Mouse (Mus musculus) cerebellum, adult 9-11 months (tissue): Measurements from ENCODE around the gene Myo1d.

Experiments
- DNase-seq: peaks from one replicate; pipeline ENCODE4 v3.0.0; 2022

Gene Myo1d

DNA sequence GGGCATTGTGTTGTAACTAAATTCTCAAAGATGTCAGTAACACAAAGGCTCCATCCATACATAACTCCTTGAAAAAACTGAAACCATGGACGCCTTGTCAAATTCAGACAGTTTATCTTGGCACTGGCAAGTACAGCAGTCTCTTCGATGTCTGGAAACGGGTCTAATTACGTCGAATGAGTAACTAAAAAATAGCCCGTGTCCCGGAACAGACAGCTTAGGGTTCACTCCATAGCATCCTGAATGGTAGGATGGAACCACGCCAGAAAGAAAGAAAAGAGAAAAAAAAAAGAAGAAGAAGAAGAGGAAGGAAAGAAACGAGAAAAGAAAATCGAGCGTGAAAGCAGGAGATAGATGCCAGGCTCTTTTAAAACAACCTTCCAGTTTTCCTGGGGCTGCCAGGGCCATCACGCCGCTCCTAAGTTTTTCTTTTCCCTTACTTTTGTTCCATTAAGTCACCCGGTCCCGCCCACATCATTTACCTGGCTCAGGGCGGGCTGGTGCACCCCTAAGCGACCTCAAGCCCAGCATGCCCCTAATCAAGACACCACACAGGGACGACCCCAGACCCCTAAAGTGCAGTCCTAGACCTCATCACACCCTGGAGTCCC is 804 bp downstream of the Myo1d start:
- DNase-seq = no peak

DNA sequence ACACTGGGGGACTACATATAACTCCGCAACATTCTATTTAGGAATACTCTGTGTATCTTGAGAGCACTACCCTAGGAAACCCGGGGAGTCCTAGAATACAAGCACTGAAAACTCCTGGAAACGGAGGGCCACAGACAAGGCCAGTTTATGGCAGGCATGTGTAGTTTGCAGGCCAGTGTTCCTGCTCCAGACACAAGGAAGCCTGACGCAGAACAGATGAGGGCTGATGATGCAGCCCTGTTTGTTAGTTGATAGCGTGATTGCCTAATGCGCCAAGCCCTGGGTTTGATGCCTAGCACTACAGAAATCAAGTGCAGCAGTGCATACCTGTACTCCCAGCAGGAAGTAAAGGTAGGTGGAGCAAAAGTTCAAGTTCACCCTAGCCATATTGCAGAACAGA is 1.7 kb downstream of the Myo1d start:
- no peak for DNase-seq

DNA sequence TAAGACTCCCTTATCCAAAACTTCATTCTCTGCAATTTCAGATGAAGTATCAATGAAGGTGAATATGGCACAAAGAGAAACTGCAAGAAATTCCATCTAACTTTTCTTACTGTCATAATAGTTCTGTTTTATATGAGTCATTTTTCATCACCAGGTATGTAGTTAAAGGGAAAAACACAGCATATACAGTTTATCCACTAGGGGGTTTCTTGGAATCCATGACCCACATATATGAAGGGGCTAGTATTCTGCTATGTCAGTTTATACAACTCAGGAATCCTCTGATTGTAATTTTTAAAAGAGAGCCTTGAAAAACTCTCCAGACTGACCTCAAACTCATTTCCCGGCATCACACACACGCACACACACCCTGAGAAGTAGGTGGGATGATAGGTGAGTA is 2.1 kb downstream of the Myo1d start:
- DNase-seq = no peak

- no peak for DNase-seq
Measured at GRCm38 (mm10) chr11:80775535-80775934, 4.3 kb downstream of the Myo1d start.

- no peak for DNase-seq
Measured at GRCm38 (mm10) chr11:80772595-80773210, 7.1 kb downstream of the Myo1d start.

DNA sequence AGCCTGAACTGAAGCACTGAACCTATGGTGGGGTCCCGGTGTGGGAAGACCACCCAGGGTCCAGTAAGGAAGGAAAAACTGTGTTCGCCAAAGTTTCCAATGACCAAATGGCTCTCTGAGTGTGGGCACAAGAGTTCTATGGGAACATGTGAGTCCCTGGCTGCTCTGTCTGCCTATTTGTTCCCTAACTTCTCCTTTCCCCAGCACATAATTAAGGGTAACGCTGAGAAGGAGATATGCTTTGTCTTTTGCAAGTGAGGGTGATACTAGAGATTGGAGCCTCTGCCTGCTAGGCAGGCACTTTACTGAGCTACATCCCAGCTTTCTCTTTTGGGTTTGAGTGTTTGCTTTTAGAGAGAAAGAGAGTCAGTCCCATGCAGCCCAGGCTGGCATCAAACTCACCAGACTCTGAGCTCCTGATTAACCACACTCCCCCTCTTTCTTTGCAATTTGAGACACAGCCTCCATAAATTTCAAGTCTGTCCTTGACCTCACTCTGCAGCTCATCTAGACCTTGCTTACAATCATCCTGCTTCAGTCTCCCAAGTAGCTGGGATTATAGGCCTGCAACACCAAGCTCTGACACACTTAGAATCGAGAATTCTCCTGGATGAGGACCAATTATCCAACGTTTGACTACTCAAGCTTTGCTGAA is 8.1 kb downstream of the Myo1d start:
- no peak for DNase-seq

DNA sequence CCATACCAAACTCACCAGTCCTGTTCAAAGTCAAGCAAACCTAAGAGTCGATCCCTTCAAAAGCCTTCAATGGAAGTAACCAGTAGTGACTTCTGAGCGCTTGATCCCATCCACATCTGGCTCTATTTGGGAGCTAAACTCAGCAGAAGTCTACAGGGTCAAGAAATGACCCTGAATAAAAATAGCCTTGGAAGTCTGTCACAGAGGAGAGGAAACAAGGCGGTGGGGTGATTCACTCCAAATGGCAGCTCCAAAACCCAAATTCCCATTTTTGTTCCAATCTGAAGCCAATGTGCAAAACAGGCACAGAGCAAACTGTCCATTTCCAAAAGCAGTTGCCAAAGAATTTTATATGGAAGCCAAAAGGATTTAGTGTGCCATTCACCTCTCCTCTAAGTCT is 8.6 kb downstream of the Myo1d start:
- DNase-seq = no peak

DNA sequence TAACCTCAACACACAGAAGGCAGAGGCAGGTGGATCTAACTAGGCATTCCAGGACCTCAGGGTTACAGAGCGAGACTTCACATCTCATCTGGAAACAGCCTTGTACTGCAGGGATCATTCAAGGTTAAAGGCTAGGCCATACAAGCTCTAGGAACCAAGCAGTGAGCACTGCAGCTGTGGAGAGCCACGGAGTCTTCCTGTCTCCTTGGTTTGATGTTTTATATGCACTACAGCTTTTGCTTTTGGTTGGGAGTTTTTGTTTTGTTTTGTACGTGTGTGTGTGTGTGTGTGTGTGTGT is 12.6 kb downstream of the Myo1d start:
- no peak for DNase-seq

GRCm38 (mm10) chr11:80766472-80767319 is 13.1 kb downstream of the Myo1d start:
- DNase-seq = no peak

DNA sequence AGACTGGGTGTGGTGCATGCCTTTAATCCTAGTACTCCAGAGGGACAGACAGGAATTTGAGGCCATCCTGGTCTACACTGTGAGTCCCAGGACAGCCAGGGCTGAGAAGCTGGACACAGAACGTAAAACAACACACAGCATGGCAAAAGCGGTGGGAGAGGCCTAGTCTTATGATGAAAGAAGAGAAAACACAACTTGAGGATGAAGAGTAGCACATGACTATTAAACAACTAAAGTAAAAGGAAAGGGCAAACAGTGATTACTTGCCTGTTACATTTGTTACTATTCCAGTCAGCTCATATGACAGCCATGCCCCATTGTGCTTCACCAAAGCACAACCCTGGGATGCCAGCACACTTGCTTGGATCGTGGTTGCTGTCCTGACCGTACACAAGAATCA is 13.8 kb downstream of the Myo1d start:
- DNase-seq = no peak

- DNase-seq = no peak
Measured at GRCm38 (mm10) chr11:80762066-80762465, 17.8 kb downstream of the Myo1d start.

DNA sequence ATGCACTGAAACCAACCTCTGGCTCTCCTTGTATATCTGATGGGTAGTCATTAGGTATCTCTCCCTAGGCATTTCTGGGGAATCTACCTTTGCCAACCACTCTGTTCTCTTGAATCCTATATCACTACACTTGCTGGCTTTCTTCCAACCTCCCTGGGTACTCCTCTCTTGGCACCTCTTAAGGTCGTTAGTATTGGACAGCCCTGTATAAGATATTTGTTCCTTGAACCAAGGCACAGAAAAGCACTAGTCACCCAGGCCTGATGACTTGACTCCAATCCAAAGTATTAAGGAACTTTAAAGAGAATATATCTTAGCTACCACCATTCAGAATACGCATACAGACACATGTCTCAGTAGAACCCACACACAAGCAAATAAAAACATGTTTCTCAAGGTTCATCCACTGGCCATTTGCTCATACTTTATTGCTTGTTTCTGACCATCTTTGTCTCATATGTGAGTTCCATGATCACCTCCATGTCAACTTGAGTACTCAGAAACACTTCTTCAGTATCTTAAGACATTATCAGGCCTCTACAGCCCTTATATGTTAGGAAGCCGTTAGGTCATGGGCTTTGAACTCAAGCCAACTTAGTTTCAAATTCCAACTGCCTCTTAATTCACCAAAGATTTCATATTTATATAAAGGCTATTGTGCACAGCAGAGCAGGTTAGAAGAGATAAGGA is 18.4 kb downstream of the Myo1d start:
- no peak for DNase-seq

GRCm38 (mm10) chr11:80759023-80759422 is 20.8 kb downstream of the Myo1d start:
- no peak for DNase-seq

DNA sequence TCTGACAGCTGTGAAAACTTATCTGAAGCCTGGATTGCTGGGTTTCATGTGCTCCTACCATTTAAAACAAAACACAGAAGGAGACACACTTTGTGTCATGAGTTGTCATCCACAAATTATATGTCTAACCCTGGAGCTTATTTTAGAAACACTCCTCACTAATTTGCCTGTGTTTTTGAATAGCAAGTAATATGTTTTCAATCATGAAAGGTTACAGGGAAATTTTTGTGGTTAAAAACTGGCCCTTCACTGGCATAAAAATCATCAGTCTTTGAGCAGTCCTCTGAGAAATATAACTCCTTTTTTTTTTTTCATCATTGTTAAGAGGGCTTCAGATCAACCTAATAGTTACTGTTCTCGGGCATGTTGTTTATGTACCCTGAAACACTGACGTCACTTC is 25.6 kb downstream of the Myo1d start:
- DNase-seq = no peak

- no peak for DNase-seq
Measured at GRCm38 (mm10) chr11:80751168-80751567, 28.7 kb downstream of the Myo1d start.

DNA sequence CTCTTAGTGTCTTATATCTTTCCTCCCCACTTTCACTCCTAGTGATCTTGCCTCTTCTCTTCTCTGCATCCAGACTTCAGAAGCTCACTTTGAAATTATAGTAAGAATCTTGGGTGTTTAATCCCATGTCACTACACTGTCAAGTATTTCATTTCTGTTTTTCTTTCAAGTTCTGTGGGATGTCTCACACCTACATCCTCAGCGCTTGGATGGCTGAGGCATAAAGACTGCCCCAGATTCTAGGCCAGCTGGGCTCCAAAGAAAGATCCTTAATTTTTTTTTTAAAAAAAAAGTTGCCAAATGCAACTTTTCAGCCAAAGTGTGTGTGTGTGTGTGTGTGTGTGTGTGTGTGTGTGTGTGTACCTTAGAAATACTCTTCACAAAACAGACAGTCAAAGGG is 30.6 kb downstream of the Myo1d start:
- no peak for DNase-seq

DNA sequence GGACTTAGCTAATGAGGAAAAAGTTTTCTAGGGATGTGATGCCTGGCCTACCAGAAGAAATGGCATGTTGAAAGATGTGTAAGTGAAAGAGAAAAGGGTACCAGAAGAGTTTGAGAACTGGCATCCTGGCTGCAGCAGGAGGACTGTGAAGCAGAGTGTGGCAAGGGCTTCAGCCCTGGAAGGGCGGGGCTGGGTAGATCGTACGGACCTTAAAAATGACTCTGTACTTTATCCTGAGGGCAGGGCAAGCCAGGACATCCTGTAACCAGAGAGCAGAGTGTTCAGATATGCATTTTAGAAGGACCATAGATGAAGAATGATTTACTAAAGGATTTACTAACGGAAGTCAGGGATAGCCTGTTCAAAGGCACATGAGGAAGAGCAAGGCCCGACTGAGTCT is 34.4 kb downstream of the Myo1d start:
- DNase-seq = no peak

GRCm38 (mm10) chr11:80743823-80744410 is 35.9 kb downstream of the Myo1d start:
- no peak for DNase-seq

GRCm38 (mm10) chr11:80742462-80742861 is 37.4 kb downstream of the Myo1d start:
- DNase-seq = no peak

DNA sequence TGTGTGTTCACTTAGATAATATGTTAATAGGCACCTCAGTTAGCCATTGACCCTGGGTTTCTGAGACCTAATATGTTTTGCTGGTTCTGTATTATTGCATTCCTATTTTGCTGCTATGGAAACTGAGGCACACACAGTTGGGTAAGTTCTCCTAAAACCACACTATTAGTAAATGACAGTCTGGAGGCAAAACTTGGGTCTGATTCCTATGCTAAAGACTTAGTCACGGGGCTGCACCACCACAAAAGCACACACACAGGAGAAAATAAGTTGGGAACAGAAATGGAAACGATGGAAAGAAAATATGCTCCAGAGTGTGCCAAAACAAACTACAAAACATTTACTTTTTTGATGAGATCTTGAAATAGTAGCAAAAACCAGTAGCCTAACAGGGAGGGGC is 45.1 kb downstream of the Myo1d start:
- DNase-seq = no peak

DNA sequence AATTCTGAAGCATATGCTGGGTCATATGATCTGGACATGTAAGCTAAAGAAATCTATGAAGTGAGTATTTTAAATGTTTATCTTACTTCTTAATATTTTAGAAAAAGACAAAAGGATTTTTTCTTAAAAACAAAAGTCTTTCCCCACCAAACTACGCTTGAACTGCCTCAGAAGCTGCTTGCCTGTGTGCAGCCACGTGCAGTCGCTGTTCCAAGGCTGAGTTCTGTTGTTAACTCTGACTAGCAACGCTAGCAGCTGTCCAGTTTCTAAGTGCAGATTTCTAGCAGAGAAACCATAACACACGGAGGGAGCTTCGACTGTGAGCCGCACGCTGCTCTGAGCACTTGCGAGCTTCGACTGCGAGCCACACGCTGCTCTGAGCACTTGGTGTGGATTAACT is 55.1 kb downstream of the Myo1d start:
- DNase-seq = no peak

- DNase-seq = no peak
Measured at GRCm38 (mm10) chr11:80723406-80724047, 56.3 kb downstream of the Myo1d start.
